Mouse (Mus musculus): ENCODE measurements around the gene Dhx15. TPM values are rescaled to one million over a fixed set of nuclear protein-coding genes. Genes with fewer than 3 reads are reported as not detected.

The Dhx15 gene
- polyA plus RNA-seq, 1 experiment from 2014 or later = 187 TPM

- H3K36me3 ChIP-seq (ENCODE audit: poor library complexity, severe bottlenecking) = peaks cover 40% of the 10 kb centered on the region
- no peak overlapping the region for H3K4me3 ChIP-seq
- H3K9ac ChIP-seq = no peak overlapping the region
- H3K4me1 ChIP-seq = no peaks in the 10 kb centered on the region
- no peak overlapping the region for H3K27ac ChIP-seq
- no peaks in the 10 kb centered on the region for H3K9me3 ChIP-seq (replicated peaks)
- no peaks in the 10 kb centered on the region for H3K27me3 ChIP-seq
- WGBS = 90% methylated on average over 6 of the region's 6 CpGs
- ATAC-seq = no peak
- no peak overlapping the region for H3K4me2 ChIP-seq
These were observed 51.5 kb downstream of the Dhx15 start for GRCm38 (mm10) chr5:52138819-52139218.

DNA sequence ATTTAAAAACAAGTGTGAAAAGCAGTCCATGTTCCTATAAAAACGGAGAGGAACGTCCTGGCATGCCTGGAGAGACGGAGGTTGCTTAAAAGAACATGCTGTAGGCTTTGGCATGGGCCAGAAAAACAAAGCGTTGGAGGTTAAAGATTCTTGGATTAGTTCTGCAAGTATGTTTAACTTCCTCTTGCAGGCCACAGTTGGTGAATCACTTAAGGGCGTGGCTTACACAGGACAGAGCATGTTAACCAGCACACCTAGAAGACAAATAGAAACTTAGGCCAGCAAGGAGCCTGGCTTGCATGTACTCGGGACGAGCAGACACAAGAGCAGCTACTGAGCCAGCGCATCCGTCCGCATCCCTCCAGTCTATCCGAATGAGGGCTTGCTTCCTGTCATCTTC is 52.2 kb downstream of the Dhx15 start:
- Histone ChIP-seq H3K4me1 (no peaks in the 10 kb centered on the region), H3K27me3 (no peaks in the 10 kb centered on the region), H3K9ac (no peak overlapping the region), H3K9me3 (replicated peaks) (no peaks in the 10 kb centered on the region), H3K36me3 (ENCODE audit: poor library complexity, severe bottlenecking) (peaks cover 38% of the 10 kb centered on the region), H3K4me3 (no peak overlapping the region), H3K4me2 (no peak overlapping the region), H3K27ac (no peak overlapping the region)
- 91% methylated on average over 11 of the region's 11 CpGs for WGBS
- ATAC-seq = no peak

DNA sequence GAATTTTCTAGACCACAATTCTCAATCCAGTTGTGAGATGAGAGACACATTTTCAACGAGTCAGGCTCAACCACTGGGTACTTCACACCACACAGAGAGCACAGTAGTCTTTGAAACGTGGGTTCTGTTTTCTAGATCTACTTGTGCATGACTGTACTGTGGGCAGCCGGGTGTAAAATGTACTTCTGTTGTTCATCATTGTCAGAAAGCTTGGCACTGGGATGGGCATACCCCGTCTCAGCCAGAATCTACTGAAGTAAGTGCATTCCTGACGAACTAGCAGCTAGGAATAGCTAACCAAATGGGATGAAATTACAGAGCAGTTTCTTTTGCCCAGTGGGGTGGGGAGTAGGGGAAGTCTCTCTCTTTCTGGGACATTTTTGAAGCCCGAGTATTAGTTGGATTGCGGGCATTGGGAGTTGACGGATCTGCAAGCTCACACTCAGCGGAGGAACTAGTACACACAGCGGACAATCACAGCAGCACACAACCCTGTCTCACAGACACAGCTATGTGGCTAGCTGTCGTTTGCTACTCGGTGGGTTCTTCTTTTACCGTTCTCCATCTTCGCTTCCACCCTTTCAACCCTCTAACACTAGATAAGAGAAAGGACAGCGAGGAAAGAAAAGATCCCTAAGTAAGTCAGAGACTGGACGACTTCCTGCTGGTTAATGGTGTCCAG is 54.7 kb downstream of the Dhx15 start:
- H3K36me3 ChIP-seq (ENCODE audit: poor library complexity, severe bottlenecking) = peaks cover 31% of the 10 kb centered on the region
- ATAC-seq = no peak
- no peak overlapping the region for H3K27ac ChIP-seq
- WGBS = 87% methylated on average over 16 of the region's 16 CpGs
- no peaks in the 10 kb centered on the region for H3K27me3 ChIP-seq
- H3K4me3 ChIP-seq = no peak overlapping the region
- H3K9me3 ChIP-seq (replicated peaks) = no peaks in the 10 kb centered on the region
- H3K9ac ChIP-seq = no peak overlapping the region
- no peaks in the 10 kb centered on the region for H3K4me1 ChIP-seq
- no peak overlapping the region for H3K4me2 ChIP-seq

DNA sequence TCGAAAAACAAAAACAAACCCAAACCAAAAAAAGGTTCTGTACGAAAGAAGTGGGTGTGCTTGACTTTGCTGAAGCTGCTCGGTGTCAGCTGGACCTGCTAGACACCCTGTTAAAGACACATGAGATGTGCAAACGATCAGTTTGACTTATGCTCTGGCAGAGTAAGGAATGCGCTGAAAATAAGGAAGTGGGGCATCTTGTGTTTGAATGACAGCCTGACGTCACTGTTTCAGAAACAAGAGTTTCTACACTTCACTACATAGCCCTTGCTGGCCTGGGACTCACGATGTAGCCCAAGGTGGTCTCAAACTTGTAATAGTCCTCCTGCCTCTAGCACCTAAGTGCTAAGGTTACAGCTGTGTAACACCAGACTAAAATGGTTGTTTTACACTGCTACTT is 57.5 kb downstream of the Dhx15 start:
- H3K4me1 ChIP-seq = no peaks in the 10 kb centered on the region
- H3K36me3 ChIP-seq (ENCODE audit: poor library complexity, severe bottlenecking) = peaks cover 15% of the 10 kb centered on the region; the same call in 1 of the 2 replicates
- H3K9ac ChIP-seq = no peak overlapping the region
- no peaks in the 10 kb centered on the region for H3K9me3 ChIP-seq (replicated peaks)
- H3K27me3 ChIP-seq = no peaks in the 10 kb centered on the region
- H3K4me3 ChIP-seq = no peak overlapping the region
- ATAC-seq = no peak
- 95% methylated on average over 7 of the region's 7 CpGs for WGBS
- H3K4me2 ChIP-seq = no peak overlapping the region
- no peak overlapping the region for H3K27ac ChIP-seq

DNA sequence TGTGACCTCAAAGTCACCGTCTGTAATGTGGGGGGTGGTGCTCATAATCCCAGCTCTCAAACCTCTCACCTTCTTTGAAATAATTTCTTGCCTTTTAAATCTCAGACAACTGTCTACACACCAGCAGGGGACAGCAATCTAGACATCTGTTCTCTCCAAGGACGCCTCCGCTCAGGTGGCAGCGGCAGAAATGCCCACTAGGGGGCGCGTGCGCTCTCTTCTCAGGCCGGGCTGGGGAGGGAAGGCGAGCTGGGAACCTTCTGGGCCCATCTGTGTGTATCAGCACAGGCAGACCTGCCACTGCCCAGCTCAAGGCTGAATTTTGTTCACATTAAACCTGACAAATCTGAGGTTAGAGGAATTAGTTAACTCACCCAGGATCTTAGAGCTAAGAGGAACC is 58.2 kb downstream of the Dhx15 start:
- no peak overlapping the region for H3K9ac ChIP-seq
- peaks cover 8% of the 10 kb centered on the region; the same call in 1 of the 2 replicates for H3K36me3 ChIP-seq (ENCODE audit: poor library complexity, severe bottlenecking)
- WGBS = 18% methylated on average over 9 of the region's 9 CpGs
- H3K9me3 ChIP-seq (replicated peaks) = no peaks in the 10 kb centered on the region
- H3K27ac ChIP-seq = no peak overlapping the region
- no peak overlapping the region for H3K4me2 ChIP-seq
- ATAC-seq = peak; percentile 62; the same call in 1 of the 2 replicates
- H3K4me3 ChIP-seq = no peak overlapping the region
- H3K27me3 ChIP-seq = no peaks in the 10 kb centered on the region
- H3K4me1 ChIP-seq = no peaks in the 10 kb centered on the region

DNA sequence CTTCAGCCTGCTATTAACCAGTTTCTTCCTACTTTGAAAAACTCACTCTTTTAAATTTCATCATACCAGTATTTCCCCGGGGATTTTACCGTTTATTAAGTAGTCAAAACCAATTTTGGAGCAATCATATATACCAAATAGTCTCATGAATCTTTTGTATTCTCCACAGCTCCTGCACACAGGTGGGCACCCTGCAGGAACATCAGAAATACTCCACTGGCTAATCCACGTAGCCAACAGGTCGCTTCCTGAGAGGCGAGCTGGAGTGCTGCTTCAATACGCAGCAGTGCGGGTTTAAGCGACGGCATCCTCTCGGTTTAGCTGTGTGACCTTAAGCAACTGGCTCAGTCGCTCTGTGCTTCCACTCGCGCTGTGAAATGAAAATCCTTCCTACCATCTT is 58.9 kb downstream of the Dhx15 start:
- H3K9me3 ChIP-seq (replicated peaks) = no peaks in the 10 kb centered on the region
- no peaks in the 10 kb centered on the region for H3K27me3 ChIP-seq
- ATAC-seq = no peak
- no peaks in the 10 kb centered on the region for H3K4me1 ChIP-seq
- H3K4me2 ChIP-seq = no peak overlapping the region
- H3K4me3 ChIP-seq = no peak overlapping the region
- H3K9ac ChIP-seq = no peak overlapping the region
- no peak overlapping the region for H3K27ac ChIP-seq
- H3K36me3 ChIP-seq (ENCODE audit: poor library complexity, severe bottlenecking) = peaks cover 4% of the 10 kb centered on the region; the same call in 1 of the 2 replicates
- 93% methylated on average over 13 of the region's 13 CpGs for WGBS

- 80% methylated on average over 1 of the region's 1 CpGs for WGBS
- no peak for ATAC-seq
- no peaks in the 10 kb centered on the region for H3K27me3 ChIP-seq
- H3K4me2 ChIP-seq = no peak overlapping the region
- no peak overlapping the region for H3K9ac ChIP-seq
- H3K4me3 ChIP-seq = no peak overlapping the region
- H3K36me3 ChIP-seq (ENCODE audit: poor library complexity, severe bottlenecking) = peaks cover 4% of the 10 kb centered on the region; the same call in 1 of the 2 replicates
- no peaks in the 10 kb centered on the region for H3K4me1 ChIP-seq
- H3K27ac ChIP-seq = no peak overlapping the region; the same call in 1 of the 2 replicates
- H3K9me3 ChIP-seq (replicated peaks) = no peaks in the 10 kb centered on the region
These were observed 59.8 kb downstream of the Dhx15 start for GRCm38 (mm10) chr5:52130496-52130895.

- no peak overlapping the region for H3K4me2 ChIP-seq
- no peaks in the 10 kb centered on the region for H3K9me3 ChIP-seq (replicated peaks)
These were observed 64.1 kb downstream of the Dhx15 start for GRCm38 (mm10) chr5:52126263-52126662.

GRCm38 (mm10) chr5:52125854-52126253 is 64.5 kb downstream of the Dhx15 start:
- H3K27me3 ChIP-seq = no peaks in the 10 kb centered on the region
- H3K36me3 ChIP-seq (ENCODE audit: poor library complexity, severe bottlenecking) = no peaks in the 10 kb centered on the region
- ATAC-seq = no peak
- no peak overlapping the region for H3K27ac ChIP-seq
- H3K4me3 ChIP-seq = no peak overlapping the region
- WGBS = 81% methylated on average over 8 of the region's 8 CpGs
- no peaks in the 10 kb centered on the region for H3K9me3 ChIP-seq (replicated peaks)
- H3K4me2 ChIP-seq = no peak overlapping the region
- H3K4me1 ChIP-seq = no peaks in the 10 kb centered on the region
- no peak overlapping the region for H3K9ac ChIP-seq

More at GRCm38 (mm10) chr5:52126263-52126662, 64.1 kb downstream of the Dhx15 start:
- Histone ChIP-seq H3K27me3 (no peaks in the 10 kb centered on the region), H3K4me3 (no peak overlapping the region), H3K27ac (no peak overlapping the region), H3K9ac (no peak overlapping the region), H3K36me3 (ENCODE audit: poor library complexity, severe bottlenecking) (no peaks in the 10 kb centered on the region), H3K4me1 (no peaks in the 10 kb centered on the region)
- no peak for ATAC-seq
- 77% methylated on average over 7 of the region's 7 CpGs for WGBS

DNA sequence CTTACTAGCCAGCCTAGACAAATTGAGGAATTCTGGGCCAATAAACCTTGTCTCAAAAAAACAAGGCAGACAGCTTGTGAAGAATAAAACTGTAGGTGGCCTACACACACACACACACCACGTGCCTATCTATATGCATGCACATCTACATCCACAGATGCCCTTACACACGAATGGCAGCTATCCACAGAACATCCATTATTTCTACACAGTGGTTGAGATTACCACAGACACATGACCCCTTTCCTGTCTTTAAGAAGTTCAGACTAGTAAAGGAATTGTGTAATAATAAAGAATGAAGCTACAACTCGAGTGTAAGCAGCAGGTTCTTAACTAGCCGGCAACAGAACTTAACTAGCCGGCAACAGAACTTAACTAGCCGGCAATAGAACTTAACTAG is 68.2 kb downstream of the Dhx15 start:
- no peaks in the 10 kb centered on the region for H3K4me1 ChIP-seq
- H3K27ac ChIP-seq = no peak overlapping the region
- WGBS = 88% methylated on average over 6 of the region's 6 CpGs
- H3K36me3 ChIP-seq (ENCODE audit: poor library complexity, severe bottlenecking) = no peaks in the 10 kb centered on the region
- H3K27me3 ChIP-seq = peaks cover 11% of the 10 kb centered on the region; the same call in 1 of the 2 replicates
- H3K9me3 ChIP-seq (replicated peaks) = no peaks in the 10 kb centered on the region
- ATAC-seq = no peak
- H3K4me2 ChIP-seq = no peak overlapping the region
- no peak overlapping the region for H3K4me3 ChIP-seq
- H3K9ac ChIP-seq = no peak overlapping the region

- Histone ChIP-seq H3K27me3 (peaks cover 23% of the 10 kb centered on the region), H3K4me1 (peaks cover 9% of the 10 kb centered on the region), H3K27ac (no peak overlapping the region), H3K36me3 (ENCODE audit: poor library complexity, severe bottlenecking) (no peaks in the 10 kb centered on the region), H3K4me3 (no peak overlapping the region), H3K4me2 (no peak overlapping the region), H3K9ac (no peak overlapping the region), H3K9me3 (replicated peaks) (no peaks in the 10 kb centered on the region)
- ATAC-seq = no peak
- WGBS = 66% methylated on average over 2 of the region's 2 CpGs
These were observed 70.5 kb downstream of the Dhx15 start for GRCm38 (mm10) chr5:52119822-52120221.

- WGBS = 92% methylated on average over 2 of the region's 2 CpGs
- no peak overlapping the region for H3K4me3 ChIP-seq
- peaks cover 29% of the 10 kb centered on the region for H3K27me3 ChIP-seq
- H3K9me3 ChIP-seq (replicated peaks) = no peaks in the 10 kb centered on the region
- no peak overlapping the region for H3K4me2 ChIP-seq
- no peak overlapping the region for H3K9ac ChIP-seq
- H3K36me3 ChIP-seq (ENCODE audit: poor library complexity, severe bottlenecking) = no peaks in the 10 kb centered on the region
- ATAC-seq = no peak
- H3K27ac ChIP-seq = no peak overlapping the region
- H3K4me1 ChIP-seq = peaks cover 16% of the 10 kb centered on the region
These were observed 71.1 kb downstream of the Dhx15 start for GRCm38 (mm10) chr5:52119192-52119591.

- 92% methylated on average over 4 of the region's 4 CpGs for WGBS
- no peak overlapping the region for H3K4me3 ChIP-seq
- H3K9ac ChIP-seq = no peak overlapping the region
- H3K27ac ChIP-seq = no peak overlapping the region
- H3K27me3 ChIP-seq = peaks cover 40% of the 10 kb centered on the region
- H3K36me3 ChIP-seq (ENCODE audit: poor library complexity, severe bottlenecking) = no peaks in the 10 kb centered on the region
- no peaks in the 10 kb centered on the region for H3K9me3 ChIP-seq (replicated peaks)
- H3K4me2 ChIP-seq = no peak overlapping the region
- no peak for ATAC-seq
- H3K4me1 ChIP-seq = peaks cover 28% of the 10 kb centered on the region
These were observed 72.5 kb downstream of the Dhx15 start for GRCm38 (mm10) chr5:52117829-52118228.

Data from forebrain, embryonic 13.5 days (tissue).